Mouse (Mus musculus): Measurements from ENCODE around the gene Zfp229. TPM values are rescaled to one million over a fixed set of nuclear protein-coding genes. Genes with fewer than 3 reads are reported as not detected.

Gene Zfp229
- polyA plus RNA-seq, 1 experiment from 2014 or later: 7.2 TPM

Other genes with a start within 250 kb of the Zfp229 start
- 9.7 and 10.5 TPM in 2 replicates for gene Zfp53, start 241.8 kb upstream of the Zfp229 start, polyA plus RNA-seq (2014; fragmentation: Nextera tagmentation; extraction: Ambion mirVana)
- 4.5 and 4.6 TPM in 2 replicates for gene Zfp52, start 195.3 kb upstream of the Zfp229 start, polyA plus RNA-seq (2014; fragmentation: Nextera tagmentation; extraction: Ambion mirVana)
- 21.3 and 24.9 TPM in 2 replicates for gene Zfp948, start 163.8 kb upstream of the Zfp229 start, polyA plus RNA-seq (2014; fragmentation: Nextera tagmentation; extraction: Ambion mirVana)
- gene Zfp983, start 80.2 kb upstream of the Zfp229 start, polyA plus RNA-seq (2014; fragmentation: Nextera tagmentation; extraction: Ambion mirVana): 2.9 and 4.3 TPM in 2 replicates
- 4.6 and 5.0 TPM in 2 replicates for gene Gm10226, start 38.9 kb upstream of the Zfp229 start, polyA plus RNA-seq (2014; fragmentation: Nextera tagmentation; extraction: Ambion mirVana)
- gene Zfp760, start 23.1 kb upstream of the Zfp229 start, polyA plus RNA-seq (2014; fragmentation: Nextera tagmentation; extraction: Ambion mirVana): 15.3 and 16.8 TPM in 2 replicates
- 8.7 and 9.2 TPM in 2 replicates for gene Zfp820, start 115.0 kb downstream of the Zfp229 start, polyA plus RNA-seq (2014; fragmentation: Nextera tagmentation; extraction: Ambion mirVana)
- 5.8 and 6.1 TPM in 2 replicates for gene Zfp995, start 179.1 kb downstream of the Zfp229 start, polyA plus RNA-seq (2014; fragmentation: Nextera tagmentation; extraction: Ambion mirVana)
- 19.5 and 22.0 TPM in 2 replicates for gene Zfp942, start 231.7 kb downstream of the Zfp229 start, polyA plus RNA-seq (2014; fragmentation: Nextera tagmentation; extraction: Ambion mirVana)
- gene Zfp943, start 231.8 kb downstream of the Zfp229 start, polyA plus RNA-seq (2014; fragmentation: Nextera tagmentation; extraction: Ambion mirVana): 14.7 and 18.7 TPM in 2 replicates